Mouse (Mus musculus) lung, adult 2 months (tissue): ENCODE results near the gene Rmi2.

Source experiments
- CTCF ChIP-seq: fragments of 200-500 bp; IDR thresholded peaks from 2 replicates; pipeline ENCODE4 v1.5.1; 2011; ENCODE audit warnings: mild to moderate bottlenecking, low read length, control low read depth; ENCODE audit not compliant: insufficient read depth
- POLR2A ChIP-seq: fragments of 200-500 bp; IDR thresholded peaks from 2 replicates; pipeline ENCODE4 v1.6.1; 2011; ENCODE audit warnings: low read depth, mild to moderate bottlenecking, control low read depth, low read length, borderline replicate concordance; ENCODE audit errors: extremely low read depth

DNA sequence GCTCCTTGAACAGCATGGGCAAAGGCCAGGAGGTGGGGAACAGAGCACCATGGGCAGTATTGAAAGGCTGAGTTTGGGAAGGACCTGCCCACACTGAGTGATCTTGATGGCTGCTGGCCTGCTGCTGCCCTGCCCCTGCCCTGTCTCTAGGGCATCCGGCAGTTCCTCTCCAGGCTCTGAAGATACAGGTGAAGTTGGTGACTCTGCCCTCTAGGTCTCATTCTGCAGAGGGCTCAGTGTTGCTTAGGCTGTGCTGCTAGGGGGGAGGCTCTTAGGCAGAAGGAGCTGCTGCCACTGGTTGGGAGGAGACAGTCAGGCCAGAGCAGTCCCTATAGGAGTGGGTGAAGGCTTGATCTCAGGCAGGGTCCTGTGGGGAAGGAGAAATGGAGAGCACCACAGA is 3.0 kb downstream of the Rmi2 start:
- TF ChIP-seq CTCF = no peak
- TF ChIP-seq POLR2A = no peak
